In genomic region chr10:19592556-19592955, GRCm38 (mm10) we compare ENCODE assay signal across 8 mouse cellular contexts. TPM values are rescaled to one million over a fixed set of nuclear protein-coding genes. Genes with fewer than 3 reads are reported as not detected.
DNase-seq lines count a peak whose midpoint lies in the region; ATAC-seq and TF ChIP-seq lines count a peak whose summit lies in the region.

No protein-coding gene starts in this region.

- peak overlapping the region; percentile 76 for H3K4me2 ChIP-seq in heart, embryonic 11.5 days
- peak overlapping the region; percentile 82 for H3K4me2 ChIP-seq in forebrain, embryonic 16.5 days (ENCODE audit: low read length)
- H3K4me2 ChIP-seq in liver, postnatal 0 days (ENCODE audit: low read depth, low read length), result peak overlapping the region; percentile 78

- no peak for TF ChIP-seq CTCF in liver, postnatal 0 days (IDR thresholded peaks at IDR 0.05; ENCODE audit: low read depth)

- no peak for TF ChIP-seq EP300 in liver, postnatal 0 days (IDR thresholded peaks at IDR 0.05; ENCODE audit: low read depth)

- peak overlapping the region; percentile 92 for H3K9ac ChIP-seq in heart, embryonic 11.5 days (ENCODE audit: low read depth, low read length)
- H3K9ac ChIP-seq in ES-E14 (ENCODE audit: insufficient read depth, low read depth, low read length, poor library complexity, severe bottlenecking), result no peak overlapping the region
- peak overlapping the region; percentile 74 for H3K9ac ChIP-seq in forebrain, embryonic 16.5 days (replicated peaks; ENCODE audit: low read depth, low read length)
- peak overlapping the region; percentile 78 for H3K9ac ChIP-seq in liver, postnatal 0 days (replicated peaks)

- DNase-seq in heart, adult 9 months (ENCODE audit: low spot score in 2 of 2), result no peak
- DNase-seq in ES-E14 (ENCODE audit: low read depth, low spot score), result no peak
- no peak for DNase-seq in liver, postnatal 0 days
- DNase-seq in Muller cell, postnatal 12 days (ENCODE audit: inconsistent ontology term), result no peak
- DNase-seq in cerebellum, adult 11-12 months, result no peak
- DNase-seq in cerebellum, postnatal 36 days, result no peak

- in situ Hi-C loops in ES-E14 (cut with MboI; ENCODE audit: low sequenced_read_pairs in 2 of 2, unreplicated experiment in 2 of 2), result no loop called here

- no peaks in the 10 kb centered on the region for H3K36me3 ChIP-seq in heart, embryonic 11.5 days (ENCODE audit: control insufficient read depth, insufficient read depth, low read length)
- H3K36me3 ChIP-seq in ES-E14 (ENCODE audit: control insufficient read depth, insufficient read depth, low read length, poor library complexity, severe bottlenecking), result no peaks in the 10 kb centered on the region
- H3K36me3 ChIP-seq in forebrain, embryonic 16.5 days (ENCODE audit: control insufficient read depth, insufficient read depth), result no peaks in the 10 kb centered on the region
- H3K36me3 ChIP-seq in liver, postnatal 0 days (replicated peaks; ENCODE audit: insufficient read depth, low read length), result no peaks in the 10 kb centered on the region

- ATAC-seq in heart, embryonic 11.5 days (replicated peaks; ENCODE audit: insufficient number of reproducible peaks, low FRiP score, low TSS enrichment), result no peak
- ATAC-seq in forebrain, embryonic 16.5 days, result no peak
- ATAC-seq in liver, postnatal 0 days, result no peak

- WGBS in heart, embryonic 11.5 days (ENCODE audit: insufficient replicate concordance), result 5% methylated on average over 3 of the region's 3 CpGs
- 8% methylated on average over 3 of the region's 3 CpGs for WGBS in forebrain, embryonic 16.5 days
- WGBS in liver, postnatal 0 days (ENCODE audit: insufficient replicate concordance), result 0% methylated on average over 3 of the region's 3 CpGs

- no peaks in the 10 kb centered on the region for H3K27me3 ChIP-seq in heart, embryonic 11.5 days (ENCODE audit: control insufficient read depth, insufficient read depth, low read length)
- no peaks in the 10 kb centered on the region for H3K27me3 ChIP-seq in forebrain, embryonic 16.5 days (replicated peaks; ENCODE audit: control insufficient read depth, insufficient read depth, low read length)
- no peaks in the 10 kb centered on the region for H3K27me3 ChIP-seq in liver, postnatal 0 days (ENCODE audit: insufficient read depth, low read length)

- H3K4me3 ChIP-seq in heart, embryonic 11.5 days (ENCODE audit: low read depth, low read length), result peak overlapping the region; percentile 76
- peak overlapping the region; percentile 79 to 98 for H3K4me3 ChIP-seq in ES-E14 (ENCODE audit: insufficient read depth in 1 of 2, low read depth in 1 of 2, low read length in 2 of 2, poor library complexity in 1 of 2, severe bottlenecking in 1 of 2)
- H3K4me3 ChIP-seq in forebrain, embryonic 16.5 days (replicated peaks; ENCODE audit: low read length), result peak overlapping the region; percentile 74
- peak overlapping the region; percentile 64 for H3K4me3 ChIP-seq in liver, postnatal 0 days (ENCODE audit: low read depth, low read length)

- peak overlapping the region; percentile 84 for H3K27ac ChIP-seq in heart, embryonic 11.5 days (ENCODE audit: low read depth, low read length)
- H3K27ac ChIP-seq in ES-E14 (ENCODE audit: insufficient read depth, low read depth, low read length, poor library complexity, severe bottlenecking), result no peak overlapping the region
- H3K27ac ChIP-seq in forebrain, embryonic 16.5 days (ENCODE audit: low read length), result no peak overlapping the region
- peak overlapping the region; percentile 89 for H3K27ac ChIP-seq in liver, postnatal 0 days (ENCODE audit: low read depth)

- H3K9me3 ChIP-seq in heart, embryonic 11.5 days (replicated peaks; ENCODE audit: control insufficient read depth, low read length), result no peaks in the 10 kb centered on the region
- no peaks in the 10 kb centered on the region for H3K9me3 ChIP-seq in ES-E14 (ENCODE audit: control insufficient read depth, insufficient read depth, low read depth, low read length)
- no peaks in the 10 kb centered on the region for H3K9me3 ChIP-seq in forebrain, embryonic 16.5 days (ENCODE audit: control insufficient read depth, low read length)
- H3K9me3 ChIP-seq in liver, postnatal 0 days (ENCODE audit: low read length), result no peaks in the 10 kb centered on the region

- H3K4me1 ChIP-seq in heart, embryonic 11.5 days (ENCODE audit: control insufficient read depth, insufficient read depth, low read length), result peaks cover 12% of the 10 kb centered on the region
- peaks cover 0 to 4% of the 10 kb centered on the region in 2 experiments; a peak in 1 of 4 replicates for H3K4me1 ChIP-seq in ES-E14 (ENCODE audit: control insufficient read depth in 2 of 2, insufficient read depth in 2 of 2, low read length in 2 of 2, poor library complexity in 1 of 2)
- peaks cover 5% of the 10 kb centered on the region for H3K4me1 ChIP-seq in forebrain, embryonic 16.5 days (replicated peaks; ENCODE audit: control insufficient read depth, insufficient read depth, low read length)
- peaks cover 39% of the 10 kb centered on the region for H3K4me1 ChIP-seq in liver, postnatal 0 days (ENCODE audit: insufficient read depth)

TF ChIP-seq in ES-E14, 5 proteins besides CTCF, POLR2A, EP300 and RAD21:
- TF ChIP-seq MAFK (IDR thresholded peaks at IDR 0.05; ENCODE audit: insufficient read depth, low read depth, low read length), result no peak
- TF ChIP-seq ZC3H11A (IDR thresholded peaks at IDR 0.05; ENCODE audit: borderline replicate concordance, low read depth, low read length), result no peak
- no peak for TF ChIP-seq ZNF384 (IDR thresholded peaks at IDR 0.05; ENCODE audit: low read depth, low read length)
- TF ChIP-seq CHD2 (IDR thresholded peaks at IDR 0.05; ENCODE audit: low read depth, low read length), result no peak
- no peak for TF ChIP-seq HCFC1 (IDR thresholded peaks at IDR 0.05; ENCODE audit: borderline replicate concordance, insufficient read depth, low read length)

RNA-seq across cellular contexts. Expression of gene Ifngr1, which starts 0.8 kb away (rescaled TPM):
- 35.0 and 35.7 TPM in 2 replicates for polyA plus RNA-seq in heart, embryonic 11.5 days (2014; fragmentation: Nextera tagmentation; extraction: Ambion mirVana)
- total RNA-seq in ES-E14 (2012; rRNA removed), result 8.3 and 12.5 TPM in 2 replicates
- 16.8 and 19.7 TPM in 2 replicates for polyA plus RNA-seq in forebrain, embryonic 16.5 days (2015; fragmentation: Nextera tagmentation; extraction: Ambion mirVana)
- polyA plus RNA-seq in liver, postnatal 0 days (2015; fragmentation: Nextera tagmentation; extraction: Ambion mirVana), result 65.9 and 68.9 TPM in 2 replicates

RNA-seq across cellular contexts. Expression of gene Il22ra2, which starts 29.2 kb away (rescaled TPM):
- not detected in 2 replicates for polyA plus RNA-seq in heart, embryonic 11.5 days (2014; fragmentation: Nextera tagmentation; extraction: Ambion mirVana)
- not detected in 2 replicates for total RNA-seq in ES-E14 (2012; rRNA removed)
- not detected in 2 replicates for polyA plus RNA-seq in forebrain, embryonic 16.5 days (2015; fragmentation: Nextera tagmentation; extraction: Ambion mirVana)
- polyA plus RNA-seq in liver, postnatal 0 days (2015; fragmentation: Nextera tagmentation; extraction: Ambion mirVana), result 0.06 TPM in 1 of 2 replicates, not detected in the other

Comparison
In these comparisons a context has a peak if more than half of its experiments do, and no peak if none do; other contexts are left out.
1. H3K27ac ChIP-seq: peak in heart, embryonic 11.5 days (single experiment) and liver, postnatal 0 days (single experiment); none in ES-E14 (single experiment) and forebrain, embryonic 16.5 days (single experiment).
2. Peak in every context shown above with its lines, with median percentiles within 50 percentile points of each other: H3K4me2 ChIP-seq and H3K4me3 ChIP-seq.